Mouse (Mus musculus) gastrocnemius, postnatal 10 days (tissue): Measurements from ENCODE around the gene Vmn2r33. TPM values are rescaled to one million over a fixed set of nuclear protein-coding genes. Genes with fewer than 3 reads are reported as not detected.
"Not testable (repeated sequence)": the region's sequence is repeated elsewhere in the genome, so short reads cannot be mapped to it uniquely, and the experiment has no call there.

ENCODE experiments used
- DNase-seq: peaks from one replicate; pipeline ENCODE4 v3.0.0; 2021; ENCODE audit warnings: mixed read lengths
- long read RNA-seq, 2 experiments: library from polyadenylated mRNA; stranded (forward); transcript quantifications; one replicate each; pipeline ENCODE4 v2.0.0; 2021
- total RNA-seq, 2 experiments: library from RNA; stranded (reverse); gene quantifications; 2 replicates each; pipeline ENCODE4 v1.2.3; 2021

Vmn2r33 gene
- total RNA-seq, result not detected
- long read RNA-seq, experiment 1, result 0 reads
- long read RNA-seq, experiment 2, result 0 reads

- not testable (repeated sequence) for DNase-seq
These were observed at the start of gene Vmn2r33 for GRCm38 (mm10) chr7:7566686-7567085. TSS of gene Vmn2r33 (minus strand) at chr7:7566786.

Other genes with a start within 250 kb of the Vmn2r33 start
- gene Vmn2r30, start 229.2 kb downstream of the Vmn2r33 start, total RNA-seq, result not detected
- gene Gm45783, start 192.2 kb downstream of the Vmn2r33 start, total RNA-seq, result not detected
- gene Vmn2r31, start 167.1 kb downstream of the Vmn2r33 start, total RNA-seq, result not detected
- gene Vmn2r32, start 86.8 kb downstream of the Vmn2r33 start, total RNA-seq, result not detected
- gene Vmn2r34, start 122.7 kb upstream of the Vmn2r33 start, total RNA-seq, result not detected